Comparison of ENCODE assay signal across 8 mouse cellular contexts in genomic region chr10:122096980-122097844, GRCm38 (mm10). TPM values are rescaled to one million over a fixed set of nuclear protein-coding genes. Genes with fewer than 3 reads are reported as not detected.
DNase-seq lines count a peak whose midpoint lies in the region; ATAC-seq lines count a peak whose summit lies in the region.

Gene Rxylt1, minus strand, starts transcription at chr10:122097371.

- H3K27me3 ChIP-seq in hindbrain, embryonic 14.5 days (ENCODE audit: control insufficient read depth, insufficient read depth, low read length) = no peaks in the 10 kb centered on the region

- peak within 1 kb of the TSS; percentile 90 for H3K9ac ChIP-seq in hindbrain, embryonic 14.5 days

- peaks cover 8% of the 10 kb centered on the region for H3K36me3 ChIP-seq in hindbrain, embryonic 14.5 days (replicated peaks; ENCODE audit: control insufficient read depth, insufficient read depth)

- peak within 1 kb of the TSS; percentile 87 for H3K4me3 ChIP-seq in hindbrain, embryonic 14.5 days (replicated peaks; ENCODE audit: low read length)

- peak; percentile 98 for ATAC-seq in hindbrain, embryonic 14.5 days (ENCODE audit: low FRiP score)

- WGBS in hindbrain, embryonic 14.5 days = under 1% methylated on average over 46 of the region's 48 CpGs

- H3K4me1 ChIP-seq in hindbrain, embryonic 14.5 days (replicated peaks; ENCODE audit: control insufficient read depth, insufficient read depth, low read length) = peaks cover 10% of the 10 kb centered on the region

- H3K4me2 ChIP-seq in hindbrain, embryonic 14.5 days (replicated peaks) = peak within 1 kb of the TSS; percentile 89

- H3K27ac ChIP-seq in hindbrain, embryonic 14.5 days = peak within 1 kb of the TSS; percentile 92

- peak; percentile 97 for DNase-seq in R1 (ENCODE audit: low read depth, low spot score)
- peak; percentile 88 to 93 for DNase-seq in cerebellum, postnatal 25 days
- peak; percentile 77 to 80 for DNase-seq in frontal cortex, postnatal 25 days (ENCODE audit: low spot score in 2 of 2)
- peak; percentile 88 for DNase-seq in hindbrain, embryonic 14.5 days (ENCODE audit: low spot score)
- DNase-seq in layer of hippocampus, postnatal 36 days = peak; percentile 93 to 94
- peak; percentile 99 for DNase-seq in lung, postnatal 36 days
- DNase-seq in retina, postnatal 1 day = peak; percentile 99
- peak; percentile 91 to 97 for DNase-seq in urinary bladder, adult 18-20 months (ENCODE audit: low spot score in 2 of 2)

- no peaks in the 10 kb centered on the region for H3K9me3 ChIP-seq in hindbrain, embryonic 14.5 days (ENCODE audit: control insufficient read depth, low read length)

RNA-seq across cellular contexts. Expression of gene Rxylt1, which starts in this region (rescaled TPM):
- 42.8 and 47.8 TPM in 2 replicates for polyA plus RNA-seq in hindbrain, embryonic 14.5 days (2014; fragmentation: Nextera tagmentation; extraction: Ambion mirVana)
- 10 to 100 TPM; 34.3 to 41.3 TPM for total RNA-seq in layer of hippocampus, postnatal 36 days (2021)

Comparison
In these comparisons a context has a peak if more than half of its experiments do, and no peak if none do; other contexts are left out.
1. Peak in every context shown above with its lines: DNase-seq, ATAC-seq, H3K4me3 ChIP-seq and H3K27ac ChIP-seq.